Mouse (Mus musculus) megakaryocyte progenitor cell, adult 5-6 weeks (primary cell): Measurements from ENCODE around the gene Wdr82. TPM values are rescaled to one million over a fixed set of nuclear protein-coding genes. Genes with fewer than 3 reads are reported as not detected.

Source experiments
- total RNA-seq, 2 experiments: library from RNA; stranded (forward) in 1 of 2; stranded (reverse) in 1 of 2; fragments of 157-497, 149-512 nt in 1 of 2; fragments of 200-1000 nt in 1 of 2; gene quantifications; 2 replicates each; pipeline versions ENCODE4 v1.2.3 to v1.2.4; 2015 to 2017

The Wdr82 gene
- total RNA-seq, 2 experiments from 2014 or later: 58.1 to 72.5 TPM

Other genes starting within 250 kb of the Wdr82 start
- gene Col6a5, start 210.3 kb upstream of the Wdr82 start, total RNA-seq (2015): not detected in 2 replicates
- gene Col6a5, start 210.3 kb upstream of the Wdr82 start, total RNA-seq (2017): not detected in 2 replicates
- gene Col6a4, start 74.1 kb upstream of the Wdr82 start, total RNA-seq (2015): not detected in 2 replicates
- not detected in 2 replicates for gene Col6a4, start 74.1 kb upstream of the Wdr82 start, total RNA-seq (2017)
- 0.37 and 0.39 TPM in 2 replicates for gene Glyctk, start 12.8 kb upstream of the Wdr82 start, total RNA-seq (2015)
- gene Glyctk, start 12.8 kb upstream of the Wdr82 start, total RNA-seq (2017): 0.98 and 1.2 TPM in 2 replicates
- gene Ppm1m, start 28.8 kb downstream of the Wdr82 start, total RNA-seq (2015): 14.3 and 16.9 TPM in 2 replicates
- 15.5 and 23.7 TPM in 2 replicates for gene Ppm1m, start 28.8 kb downstream of the Wdr82 start, total RNA-seq (2017)
- 45.1 and 46.4 TPM in 2 replicates for gene Twf2, start 32.2 kb downstream of the Wdr82 start, total RNA-seq (2015)
- gene Twf2, start 32.2 kb downstream of the Wdr82 start, total RNA-seq (2017): 67.5 and 80.6 TPM in 2 replicates
- gene Tlr9, start 51.7 kb downstream of the Wdr82 start, total RNA-seq (2015): 2.2 and 4.5 TPM in 2 replicates
- 0.37 and 0.46 TPM in 2 replicates for gene Tlr9, start 51.7 kb downstream of the Wdr82 start, total RNA-seq (2017)
- gene Alas1, start 77.7 kb downstream of the Wdr82 start, total RNA-seq (2015): 559 and 576 TPM in 2 replicates
- gene Alas1, start 77.7 kb downstream of the Wdr82 start, total RNA-seq (2017): 961 and 988 TPM in 2 replicates
- gene Poc1a, start 110.1 kb downstream of the Wdr82 start, total RNA-seq (2015): 38.9 and 50.1 TPM in 2 replicates
- gene Poc1a, start 110.1 kb downstream of the Wdr82 start, total RNA-seq (2017): 33.2 and 43.8 TPM in 2 replicates
- 31.6 and 41.9 TPM in 2 replicates for gene Dusp7, start 197.7 kb downstream of the Wdr82 start, total RNA-seq (2015)
- gene Dusp7, start 197.7 kb downstream of the Wdr82 start, total RNA-seq (2017): 10.8 and 15.0 TPM in 2 replicates